Mouse (Mus musculus) right cerebral cortex, postnatal 36 days (tissue): ENCODE measurements around the gene Pex11b.
"Not testable (repeated sequence)": the region's sequence is repeated elsewhere in the genome, so short reads cannot be mapped to it uniquely, and the experiment has no call there.

ENCODE experiments used
- DNase-seq, 2 experiments: peaks; one replicate each; pipeline ENCODE4 v3.0.0; 2022; ENCODE audit warnings: low spot score in 2 of 2, mixed read lengths in 1 of 2

The Pex11b gene

DNA sequence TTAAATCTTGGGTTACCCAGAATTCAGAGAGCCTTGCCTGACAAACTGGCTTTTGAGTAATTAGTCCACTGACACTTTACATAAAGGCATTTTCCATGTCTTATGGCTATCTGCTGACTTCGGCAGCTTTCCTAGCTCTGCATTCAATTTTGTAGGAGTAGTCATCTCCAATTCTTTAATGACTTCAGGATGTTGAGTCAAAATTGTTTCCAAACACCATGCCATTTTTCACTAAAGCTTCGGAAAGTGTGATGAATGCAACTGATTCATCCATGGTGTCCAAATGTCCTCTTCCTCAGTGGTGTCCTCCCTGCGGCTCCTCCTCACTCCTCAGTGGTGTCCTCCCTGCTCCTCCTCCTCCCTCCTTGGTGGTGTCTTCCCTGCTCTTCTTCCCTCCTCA lies 17.2 kb upstream of the Pex11b start:
- no peak for DNase-seq

DNA sequence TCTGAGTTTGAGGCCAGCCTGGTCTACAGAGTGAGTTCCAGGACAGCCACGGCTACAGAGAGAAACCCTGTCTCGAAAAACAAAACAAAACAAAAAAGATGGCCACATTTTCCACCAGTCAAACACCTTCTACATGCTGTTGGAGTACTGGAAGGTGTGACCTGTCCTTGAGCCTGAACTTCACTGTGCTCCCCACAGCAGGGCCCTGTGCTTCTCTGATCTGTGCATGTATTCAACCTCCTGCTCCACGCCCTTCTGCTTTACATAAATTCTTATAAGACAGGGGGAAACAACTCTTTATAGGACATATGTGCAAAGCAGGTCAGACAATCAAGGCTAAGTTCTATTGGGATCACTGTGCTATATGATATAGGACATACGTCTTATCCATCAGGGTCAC lies 12.0 kb upstream of the Pex11b start:
- DNase-seq, result no peak

DNA sequence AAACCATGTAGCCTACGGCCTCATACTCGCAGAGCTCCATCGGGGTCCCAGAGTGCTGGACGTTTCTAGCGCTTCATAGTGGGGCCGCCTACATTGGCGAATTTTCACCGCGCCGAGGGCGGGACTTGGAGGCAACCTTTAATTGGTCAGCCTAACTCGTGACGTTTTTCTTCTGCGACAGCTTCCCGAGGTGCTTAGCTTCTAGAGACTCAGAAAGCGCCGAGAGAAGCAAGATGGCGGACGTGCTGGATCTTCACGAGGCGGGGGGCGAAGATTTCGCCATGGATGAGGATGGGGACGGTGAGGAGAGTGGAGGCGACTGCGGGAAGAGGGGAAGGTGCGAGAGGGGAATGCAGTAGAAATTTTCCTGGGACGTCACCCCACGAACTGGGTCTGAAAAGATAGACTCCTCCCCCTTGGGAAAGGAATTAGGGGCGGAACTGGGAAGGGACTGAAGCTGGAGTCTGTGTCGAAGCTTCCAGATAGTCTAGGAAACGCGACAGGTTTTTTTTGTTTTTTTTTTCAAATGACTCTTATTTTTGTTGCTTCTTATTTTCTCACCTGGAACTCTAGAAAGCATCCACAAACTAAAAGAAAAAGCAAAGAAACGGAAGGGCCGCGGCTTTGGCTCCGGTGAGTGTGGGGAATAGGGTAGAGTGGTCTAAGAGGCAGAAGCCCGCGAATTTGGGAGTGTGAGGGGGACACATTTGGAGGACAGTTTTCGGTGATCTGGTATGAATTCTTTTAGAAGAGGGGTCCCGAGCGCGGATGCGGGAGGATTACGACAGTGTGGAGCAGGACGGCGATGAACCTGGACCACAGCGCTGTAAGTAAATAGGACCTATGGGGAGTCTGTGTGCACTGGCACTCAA lies 5.2 kb upstream of the Pex11b start, which contains the start of gene Rbm8a:
Gene Rbm8a (plus strand): TSS at position 205 of the 872 bp plus-strand sequence.
- DNase-seq, result peak; percentile 96 to 97

DNA sequence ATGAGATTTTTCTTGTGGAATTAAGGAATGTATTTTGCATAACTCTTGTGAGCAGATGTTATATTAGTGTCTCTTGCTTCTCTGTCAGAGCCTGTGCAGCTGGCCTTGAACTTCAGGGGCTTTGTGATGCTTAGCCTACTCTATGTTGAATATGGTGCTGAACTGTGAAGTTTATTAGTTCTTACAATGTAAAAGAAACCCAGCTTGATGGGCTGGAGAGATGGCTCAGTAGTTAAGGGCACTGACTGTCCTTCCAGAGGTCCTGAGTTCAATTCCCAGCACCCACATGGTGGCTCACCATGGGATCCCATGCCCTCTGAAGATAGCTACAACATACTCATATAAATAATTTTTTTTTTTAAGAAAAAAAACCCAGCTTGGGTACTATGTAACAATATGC lies 3.1 kb upstream of the Pex11b start:
- DNase-seq, result no peak

DNA sequence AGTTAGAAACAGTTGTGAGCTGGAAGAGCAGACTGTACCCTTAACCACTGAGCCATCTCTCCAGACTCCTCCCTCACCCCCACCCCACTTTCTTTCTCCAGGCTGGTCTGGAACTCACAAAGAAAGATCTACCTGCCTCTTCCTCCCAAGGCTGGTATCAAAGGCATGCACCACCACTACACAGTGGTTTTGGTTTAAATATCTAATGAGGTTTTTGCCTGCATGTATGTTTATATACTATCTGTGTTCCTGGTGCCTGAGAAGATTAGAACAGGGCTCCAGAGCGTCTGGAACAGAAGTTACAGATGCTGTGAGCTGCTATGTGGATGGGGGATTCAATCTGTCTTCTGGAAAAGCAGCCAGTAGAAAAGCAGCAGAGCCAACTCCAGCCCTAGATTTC lies 1.2 kb upstream of the Pex11b start:
- DNase-seq, result no peak

DNA sequence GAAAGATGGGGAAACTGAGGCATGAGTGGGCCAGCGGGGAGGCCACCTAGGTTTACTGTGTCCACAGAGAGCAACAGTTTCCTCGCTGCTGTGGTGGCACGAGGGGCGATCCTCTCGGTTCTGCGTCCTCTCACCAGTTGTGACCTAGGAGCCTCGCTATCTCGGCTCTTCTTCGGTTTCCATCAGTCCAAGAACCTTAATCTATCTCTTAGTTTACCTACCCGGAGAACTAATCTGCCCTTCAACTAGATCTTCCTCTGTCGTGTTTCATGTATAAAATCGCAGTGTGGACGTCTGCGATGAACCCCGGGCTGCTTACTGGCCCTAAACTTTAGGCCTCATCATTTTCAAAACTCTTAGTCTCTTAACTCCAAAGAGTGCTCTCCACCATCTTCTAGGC lies 730 bp downstream of the Pex11b start:
- no peak for DNase-seq

DNA sequence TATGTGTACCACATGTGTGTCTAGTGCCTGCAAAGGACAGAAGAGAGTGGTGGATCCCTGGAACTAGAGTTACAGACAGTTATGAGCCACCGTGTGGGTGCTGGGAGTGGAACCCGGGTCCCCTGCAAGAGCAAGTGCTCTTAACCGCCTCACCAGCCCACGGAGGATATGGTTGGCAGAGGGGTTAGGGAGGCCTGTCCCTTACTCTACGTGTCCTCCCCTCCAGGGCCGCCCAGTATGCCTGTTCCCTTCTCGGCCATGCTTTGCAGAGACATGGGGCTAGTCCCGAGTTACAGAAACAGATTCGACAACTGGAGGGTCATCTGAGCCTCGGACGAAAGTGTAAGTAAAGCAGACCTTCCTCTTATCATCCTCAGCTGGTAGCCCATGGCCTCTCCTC lies 1.3 kb downstream of the Pex11b start:
- no peak for DNase-seq

DNA sequence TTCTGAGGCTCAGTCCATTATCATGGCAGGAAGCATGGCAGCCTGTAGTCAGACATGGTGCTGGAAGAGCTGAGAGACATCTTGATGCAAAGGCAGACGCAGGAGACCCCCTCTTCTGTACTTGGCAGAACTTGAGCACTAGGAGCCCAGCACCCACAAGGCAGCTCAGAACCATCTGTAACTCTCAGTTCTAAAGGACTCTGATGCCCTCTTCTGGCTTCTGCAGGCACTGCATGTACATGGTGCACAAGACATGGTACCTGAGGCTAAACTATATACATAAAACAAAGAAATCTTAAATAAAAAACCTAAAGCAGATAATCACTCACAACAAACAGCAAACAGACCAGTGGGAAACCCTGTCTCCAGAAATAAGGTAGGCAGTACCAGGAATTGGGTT lies 4.0 kb downstream of the Pex11b start:
- DNase-seq, result peak in 1 of 2 experiments; percentile 27

DNA sequence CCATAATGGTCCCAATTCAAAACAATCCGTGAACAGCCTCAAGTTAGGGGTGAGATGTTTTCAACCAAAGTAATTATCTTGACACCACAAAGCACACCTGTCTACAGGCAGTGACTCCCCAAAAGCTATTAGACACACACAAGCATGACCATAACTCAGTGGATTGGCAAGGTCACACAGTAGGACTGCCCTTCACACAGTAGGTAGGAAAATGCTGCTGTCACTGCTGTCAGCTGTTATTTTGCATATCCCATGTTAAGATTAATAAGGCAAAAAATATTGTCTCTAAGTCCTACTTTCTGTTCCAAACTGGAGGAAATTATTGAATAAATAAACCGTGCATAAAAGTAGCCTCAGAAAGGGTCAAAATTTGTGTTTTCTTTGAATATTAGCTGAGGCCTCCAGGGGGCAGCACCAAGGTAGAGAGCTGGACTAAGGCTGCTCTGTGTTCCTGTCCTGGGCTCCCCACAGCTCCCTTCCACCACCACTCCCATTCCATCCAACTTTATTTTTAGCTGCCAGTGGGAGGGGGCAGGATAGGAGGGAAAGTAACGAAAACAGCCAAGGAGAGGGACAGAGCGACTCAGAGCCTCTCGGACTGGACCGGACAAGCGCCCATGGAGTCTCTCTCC lies 10.0 kb downstream of the Pex11b start, which contains the start of gene Itga10:
Gene Itga10 (plus strand): TSS at position 567 of the 632 bp plus-strand sequence.
- no peak for DNase-seq

DNA sequence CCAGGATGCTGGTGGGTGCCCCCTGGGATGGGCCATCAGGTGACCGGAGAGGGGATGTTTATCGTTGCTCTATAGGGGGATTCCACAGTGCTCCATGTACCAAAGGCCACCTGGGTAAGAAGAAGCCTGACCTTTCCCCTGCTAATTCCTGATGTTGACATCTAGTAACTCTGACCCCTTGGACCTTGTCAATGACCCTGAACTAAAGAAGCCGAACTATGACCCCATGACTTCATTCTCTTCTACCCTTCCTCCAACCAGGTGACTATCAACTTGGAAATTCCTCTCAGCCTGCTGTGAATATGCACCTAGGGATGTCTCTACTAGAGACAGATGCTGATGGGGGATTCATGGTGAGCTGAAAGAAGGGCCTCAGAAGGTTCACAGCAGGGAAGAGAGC lies 12.2 kb downstream of the Pex11b start:
- no peak for DNase-seq

DNA sequence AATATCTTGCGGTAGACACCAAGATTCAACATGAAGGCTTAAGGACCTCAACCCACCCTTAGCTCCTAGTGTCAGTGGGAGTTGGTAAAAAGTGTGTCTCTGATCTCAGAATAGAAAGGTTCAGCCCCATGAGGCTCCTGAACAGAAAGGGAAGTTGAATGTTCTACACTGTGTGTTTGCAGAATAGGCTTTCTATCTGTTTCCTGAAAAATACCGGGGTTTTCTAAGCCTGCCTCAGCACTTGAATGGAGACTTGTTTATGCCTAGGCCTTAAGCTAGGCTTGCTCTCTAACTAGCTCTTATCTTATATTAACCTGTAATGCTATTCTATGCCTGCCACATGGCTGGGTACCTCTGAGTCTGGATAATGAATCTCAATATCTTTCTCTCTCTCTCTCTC lies 25.7 kb downstream of the Pex11b start:
- no peak for DNase-seq

DNA sequence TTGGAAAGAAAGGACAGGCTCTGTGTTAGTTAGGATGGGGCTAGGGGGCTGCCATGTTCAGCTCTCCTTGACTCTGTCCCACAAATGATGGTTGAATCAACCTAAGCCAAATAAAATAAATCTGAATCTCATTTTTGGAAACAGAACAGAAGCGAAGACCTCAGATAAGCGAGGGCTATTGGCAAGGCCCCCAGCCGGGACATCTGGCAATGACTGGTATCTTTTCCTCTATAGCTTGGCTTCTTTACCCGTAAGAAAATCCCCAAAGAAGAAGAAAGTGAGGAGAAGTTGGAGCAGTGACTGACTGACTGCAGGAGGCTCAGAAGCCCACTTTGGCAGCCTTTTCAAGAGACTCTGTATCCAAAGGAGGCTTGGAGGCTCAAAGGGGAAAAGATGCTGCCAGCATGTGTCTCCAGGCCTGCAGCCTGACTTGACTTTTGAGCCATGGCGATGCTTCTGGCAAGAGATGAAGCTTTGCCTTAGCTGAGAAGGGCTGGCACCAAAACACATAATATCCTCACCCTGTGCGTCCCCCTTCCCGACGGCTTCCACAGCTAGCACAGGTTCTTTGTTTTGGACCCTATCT lies 27.6 kb downstream of the Pex11b start:
- DNase-seq, result no peak

DNA sequence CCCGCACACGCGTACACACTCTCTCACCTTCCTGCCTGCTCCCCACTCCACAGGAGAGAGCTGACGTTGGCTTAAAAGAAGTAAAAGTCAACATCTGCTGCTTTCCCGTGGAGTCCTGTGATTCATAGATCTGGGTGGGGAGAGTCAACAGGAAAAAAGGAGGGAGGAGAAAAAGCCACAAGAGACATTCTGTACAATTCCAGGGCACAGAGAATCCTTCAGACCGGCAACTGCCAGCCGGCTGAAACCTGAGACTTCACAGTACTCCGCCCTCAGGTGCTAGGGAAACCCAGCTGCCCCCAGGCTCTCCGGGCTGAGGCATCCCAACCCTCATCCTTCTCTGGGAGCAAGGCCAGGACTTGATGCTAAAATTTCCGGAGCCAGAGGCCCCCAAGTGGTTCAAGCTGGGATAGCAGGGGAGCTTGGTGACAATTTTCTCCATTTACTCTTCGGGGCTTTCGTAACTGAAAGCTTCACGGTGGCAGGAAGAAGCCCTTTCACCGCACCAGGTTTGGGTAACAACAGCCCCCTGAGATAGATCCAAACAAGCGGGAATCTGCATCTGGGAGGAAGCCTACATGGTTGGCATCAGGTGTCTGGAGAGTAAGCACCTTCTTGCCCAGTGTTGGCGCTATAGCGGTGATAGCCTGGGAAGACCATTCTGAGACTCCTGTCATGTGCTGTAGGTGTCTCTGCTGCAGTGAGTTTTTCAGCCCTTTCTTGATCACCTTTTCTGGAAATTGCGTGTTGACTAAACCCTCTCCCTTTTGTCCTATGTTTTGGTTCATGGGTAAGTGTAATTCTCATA lies 28.5 kb downstream of the Pex11b start:
- peak; percentile 75 to 81 for DNase-seq

DNA sequence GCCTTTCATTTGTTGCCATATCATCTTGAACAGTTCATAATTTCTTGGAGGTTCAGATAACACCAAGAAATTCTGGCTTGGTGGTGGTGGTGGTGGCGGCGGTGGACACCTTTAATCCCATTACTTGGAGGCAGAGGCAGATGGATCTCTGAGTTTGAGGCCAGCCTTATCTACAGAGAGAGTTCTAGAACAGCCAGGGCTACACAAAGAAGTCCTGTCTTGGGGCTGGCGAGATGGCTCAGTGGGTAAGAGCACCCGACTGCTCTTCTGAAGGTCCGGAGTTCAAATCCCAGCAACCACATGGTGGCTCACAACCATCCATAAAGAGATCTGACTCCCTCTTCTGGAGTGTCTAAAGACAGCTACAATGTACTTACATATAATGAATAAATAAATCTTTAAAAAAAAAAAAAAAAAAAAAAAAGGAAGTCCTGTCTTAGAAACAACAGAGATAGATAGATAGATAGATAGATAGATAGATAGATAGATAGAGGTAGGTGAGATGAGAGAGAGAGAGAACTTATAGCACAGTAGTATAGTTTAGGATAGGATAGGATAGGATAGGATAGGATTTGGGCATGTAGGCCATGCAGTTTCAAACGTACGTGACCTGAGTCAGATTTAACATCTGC lies 30.7 kb downstream of the Pex11b start:
- DNase-seq, result not testable (repeated sequence)

DNA sequence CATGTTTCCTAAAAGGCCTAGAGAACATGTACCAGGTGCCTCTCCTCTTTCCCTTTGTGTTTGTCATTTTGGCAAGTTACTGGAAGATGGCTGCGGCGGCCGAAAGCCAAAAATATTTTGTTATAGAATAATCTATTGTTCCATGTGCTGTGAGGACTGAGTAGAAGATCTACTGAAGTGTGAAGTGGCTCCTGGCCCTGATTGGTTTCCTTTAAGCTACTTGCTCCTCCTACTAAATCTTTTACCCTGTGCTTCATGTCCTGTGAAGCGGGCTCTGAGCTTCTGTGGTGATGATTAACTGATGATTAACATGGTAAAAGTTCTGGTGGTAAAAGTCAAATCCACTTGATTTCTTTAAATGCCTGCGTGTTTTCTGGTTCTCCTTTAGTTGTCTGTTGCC lies 31.7 kb downstream of the Pex11b start:
- no peak for DNase-seq

DNA sequence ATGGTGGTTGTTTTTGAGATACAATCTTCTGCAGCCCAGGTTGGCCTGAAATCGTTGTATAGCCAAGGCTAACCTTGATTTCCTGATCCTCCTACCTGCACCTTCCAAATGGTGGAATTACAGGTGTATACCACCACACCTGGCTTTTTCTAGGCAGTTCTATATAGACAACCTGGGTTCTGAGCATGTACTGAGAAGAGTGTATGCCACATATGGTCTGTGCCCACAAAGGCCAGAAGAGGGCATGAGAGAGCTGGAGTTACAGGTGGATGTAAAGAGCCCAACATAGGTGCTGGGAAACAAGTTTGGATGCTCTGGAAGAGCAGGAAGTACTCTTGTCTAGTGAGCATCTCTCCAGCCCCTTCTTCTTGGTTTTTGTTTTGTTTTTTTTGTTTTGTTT lies 32.1 kb downstream of the Pex11b start:
- no peak for DNase-seq

DNA sequence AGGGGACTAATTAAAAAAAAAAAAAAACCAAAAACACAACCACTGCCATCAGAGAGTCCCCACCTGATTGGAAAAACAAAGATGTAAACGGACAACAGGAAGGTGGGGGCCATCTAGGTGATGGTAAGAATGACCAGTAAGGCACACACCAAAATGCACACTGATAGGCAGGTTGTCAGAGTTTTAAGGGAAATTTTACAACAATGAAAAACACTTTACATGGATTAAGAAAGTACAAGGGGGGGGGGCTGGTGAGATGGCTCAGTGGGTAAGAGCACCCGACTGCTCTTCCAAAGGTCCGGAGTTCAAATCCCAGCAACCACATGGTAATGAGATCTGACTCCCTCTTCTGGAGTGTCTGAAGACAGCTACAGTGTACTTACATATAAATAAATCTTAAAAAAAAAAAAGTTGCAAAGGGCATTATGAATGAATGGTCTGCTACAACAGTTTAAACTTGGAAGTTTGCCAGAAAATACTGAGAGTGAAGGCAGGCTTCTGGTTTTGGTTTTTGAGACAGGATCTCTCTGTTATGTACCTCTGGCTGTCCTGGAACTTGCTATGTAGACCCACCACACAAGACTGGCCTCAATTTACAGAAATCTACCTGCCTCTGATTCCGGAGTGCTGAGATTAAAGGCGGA lies 33.4 kb downstream of the Pex11b start:
- DNase-seq, result no peak

DNA sequence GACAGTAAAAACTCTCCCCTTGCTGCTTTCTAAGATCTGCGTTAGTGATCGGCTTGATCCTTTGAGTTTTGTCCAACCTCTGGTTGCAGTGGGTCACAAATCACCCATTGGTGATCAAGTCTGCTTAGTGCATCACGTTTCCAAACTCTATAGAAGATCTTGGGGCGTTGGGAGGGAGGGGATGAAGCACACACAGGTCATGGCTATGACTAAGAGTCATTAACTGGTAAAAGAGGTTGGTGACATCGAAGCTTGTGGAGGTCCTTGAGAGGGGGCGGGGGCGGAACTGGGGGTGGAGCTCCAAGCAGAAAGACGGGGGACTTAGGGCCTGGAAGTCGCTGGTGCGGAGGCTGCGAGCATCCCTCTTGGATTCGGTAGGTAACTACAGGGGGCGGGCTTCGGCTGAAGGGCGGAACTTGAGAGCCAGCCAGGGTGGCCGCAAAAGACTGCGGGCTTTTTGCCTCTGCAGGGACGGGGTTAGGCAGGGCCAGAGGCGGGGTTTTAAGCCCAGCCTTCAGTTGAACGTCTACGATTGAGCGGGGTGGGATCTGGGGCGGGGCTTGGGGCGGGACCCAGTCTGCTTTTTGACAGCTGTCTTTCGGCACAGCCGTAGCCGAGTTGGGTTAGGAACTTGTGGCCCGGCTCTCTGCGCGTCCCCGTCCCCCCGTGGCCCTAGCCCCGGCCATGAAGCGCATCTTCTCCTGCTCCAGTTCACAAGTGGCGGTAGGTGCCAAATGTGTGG lies 34.7 kb downstream of the Pex11b start, which contains the start of gene Ankrd35:
Gene Ankrd35 (plus strand): TSS at position 405 of the 742 bp plus-strand sequence.
- DNase-seq, result peak; percentile 52 to 68

DNA sequence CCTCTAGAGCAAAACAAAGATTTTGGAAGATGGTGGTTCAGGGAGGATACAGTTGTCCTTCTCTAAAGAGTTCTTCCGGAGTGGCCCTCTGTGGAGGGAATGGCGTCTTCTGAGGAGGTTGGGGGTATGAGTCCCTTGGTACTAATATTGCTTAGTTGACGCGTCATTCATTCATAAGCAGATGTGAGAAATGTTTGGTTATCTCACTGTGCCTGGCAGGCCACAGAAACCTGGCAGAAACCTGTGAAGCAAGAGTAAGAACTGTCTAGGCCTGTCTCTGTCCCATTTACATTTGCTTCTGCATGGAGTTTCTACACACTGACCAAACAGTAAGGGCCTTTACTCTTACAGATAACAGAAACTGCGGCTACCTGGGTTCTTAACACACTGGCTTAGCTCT lies 36.3 kb downstream of the Pex11b start:
- DNase-seq, result no peak

DNA sequence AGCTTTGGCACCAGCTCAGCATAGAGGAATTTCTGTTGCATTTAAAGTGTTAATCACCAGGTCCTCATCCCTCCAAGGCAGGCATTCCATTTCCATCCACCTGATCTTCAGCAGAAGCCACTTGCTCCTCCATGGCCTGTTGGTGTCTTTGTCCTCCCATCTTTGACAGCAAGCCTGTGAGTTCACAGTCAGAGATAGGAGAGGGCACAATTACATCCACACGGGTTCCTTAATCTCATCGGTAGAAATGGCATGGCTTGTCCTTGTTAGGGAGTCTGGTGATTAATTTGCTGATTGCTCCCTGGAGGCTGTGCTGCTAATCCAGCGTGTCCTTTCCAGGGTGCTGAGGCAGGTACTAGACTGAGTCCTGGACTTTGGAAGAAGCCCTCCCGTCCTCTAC lies 38.3 kb downstream of the Pex11b start:
- DNase-seq, result no peak
